Mouse (Mus musculus) gastrocnemius, postnatal 10 days (tissue): ENCODE data around the gene Snrnp70. TPM values are rescaled to one million over a fixed set of nuclear protein-coding genes. Genes with fewer than 3 reads are reported as not detected.
A peak's percentile ranks its signal among the peaks of the same experiment; 100 is the strongest.
"Not testable (repeated sequence)": the region's sequence is repeated elsewhere in the genome, so short reads cannot be mapped to it uniquely, and the experiment has no call there.

ENCODE experiments used
- DNase-seq: peaks from one replicate; pipeline ENCODE4 v3.0.0; 2021; ENCODE audit warnings: mixed read lengths
- total RNA-seq, 2 experiments: library from RNA; stranded (reverse); gene quantifications; 2 replicates each; pipeline ENCODE4 v1.2.3; 2021

The Snrnp70 gene
- total RNA-seq, 2 experiments from 2014 or later: 123 to 156 TPM

- DNase-seq: peak; percentile 98
Measured at GRCm38 (mm10) chr7:45367020-45367880, 28.3 kb downstream of the Snrnp70 start.

DNA sequence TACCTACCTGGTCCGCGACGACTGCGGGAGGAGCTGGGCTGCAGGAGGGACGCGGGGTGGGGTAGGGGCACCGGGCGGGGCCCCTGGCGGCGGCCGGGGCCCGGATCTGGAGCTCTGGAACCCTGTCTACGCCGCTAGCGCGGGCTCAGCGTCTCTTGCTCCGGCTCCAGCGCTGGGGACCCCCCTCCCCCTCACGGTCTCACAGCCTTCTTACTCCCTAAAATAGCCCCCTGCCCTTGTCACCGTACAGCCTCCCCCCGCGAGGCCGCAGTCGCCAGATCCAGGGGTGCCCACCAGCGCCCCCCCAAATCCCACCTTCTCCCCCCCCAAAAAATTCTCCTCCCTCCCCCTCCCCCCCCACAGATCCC, 28.9 kb downstream of the Snrnp70 start, which contains the start of gene Ppfia3:
Gene Ppfia3, minus strand, starts transcription at position 368 of the 368 bp plus-strand sequence.
- DNase-seq: no peak

GRCm38 (mm10) chr7:45365742-45366651, 29.5 kb downstream of the Snrnp70 start:
- DNase-seq: peak; percentile 74

- no peak for DNase-seq
Measured at GRCm38 (mm10) chr7:45363983-45364382, 31.6 kb downstream of the Snrnp70 start.

- DNase-seq: no peak
Measured at GRCm38 (mm10) chr7:45362801-45363200, 32.7 kb downstream of the Snrnp70 start.

GRCm38 (mm10) chr7:45361243-45361804, 34.2 kb downstream of the Snrnp70 start:
- peak; percentile 53 for DNase-seq

- DNase-seq: no peak
Measured at GRCm38 (mm10) chr7:45360404-45361125, 35.0 kb downstream of the Snrnp70 start.

DNA sequence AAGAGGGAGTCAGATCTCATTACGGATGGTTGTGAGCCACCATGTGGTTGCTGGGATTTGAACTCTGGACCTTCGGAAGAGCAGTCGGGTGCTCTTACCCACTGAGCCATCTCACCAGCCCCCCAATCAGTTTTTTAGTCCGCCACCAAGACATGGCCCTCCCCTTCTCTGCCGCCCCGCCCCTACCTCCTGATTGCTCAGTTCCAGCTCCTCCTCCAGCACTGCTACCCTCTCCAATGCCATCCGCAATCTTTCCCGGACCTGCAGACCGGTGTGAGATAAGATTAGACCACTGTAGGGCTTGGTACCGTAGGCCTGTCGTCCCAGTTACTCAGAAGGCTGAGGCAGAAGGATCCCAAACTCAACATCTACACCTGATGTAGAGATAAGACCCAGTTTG, 36.5 kb downstream of the Snrnp70 start:
- DNase-seq: not testable (repeated sequence)

GRCm38 (mm10) chr7:45356087-45356486, 39.5 kb downstream of the Snrnp70 start:
- no peak for DNase-seq

GRCm38 (mm10) chr7:45355318-45356020, 40.1 kb downstream of the Snrnp70 start:
- no peak for DNase-seq

- DNase-seq: no peak
Measured at GRCm38 (mm10) chr7:45353041-45353440, 42.5 kb downstream of the Snrnp70 start.

- DNase-seq: no peak
Measured at GRCm38 (mm10) chr7:45346905-45347304, 48.6 kb downstream of the Snrnp70 start.

- no peak for DNase-seq
Measured at GRCm38 (mm10) chr7:45343543-45343942, 52.0 kb downstream of the Snrnp70 start.

GRCm38 (mm10) chr7:45342081-45342480, 53.5 kb downstream of the Snrnp70 start:
- no peak for DNase-seq

- peak; percentile 81 for DNase-seq
Measured at GRCm38 (mm10) chr7:45341303-45341702, 54.2 kb downstream of the Snrnp70 start.

GRCm38 (mm10) chr7:45340669-45341068, 54.9 kb downstream of the Snrnp70 start:
- no peak for DNase-seq

GRCm38 (mm10) chr7:45340066-45340442, 55.5 kb downstream of the Snrnp70 start:
- no peak for DNase-seq

DNA sequence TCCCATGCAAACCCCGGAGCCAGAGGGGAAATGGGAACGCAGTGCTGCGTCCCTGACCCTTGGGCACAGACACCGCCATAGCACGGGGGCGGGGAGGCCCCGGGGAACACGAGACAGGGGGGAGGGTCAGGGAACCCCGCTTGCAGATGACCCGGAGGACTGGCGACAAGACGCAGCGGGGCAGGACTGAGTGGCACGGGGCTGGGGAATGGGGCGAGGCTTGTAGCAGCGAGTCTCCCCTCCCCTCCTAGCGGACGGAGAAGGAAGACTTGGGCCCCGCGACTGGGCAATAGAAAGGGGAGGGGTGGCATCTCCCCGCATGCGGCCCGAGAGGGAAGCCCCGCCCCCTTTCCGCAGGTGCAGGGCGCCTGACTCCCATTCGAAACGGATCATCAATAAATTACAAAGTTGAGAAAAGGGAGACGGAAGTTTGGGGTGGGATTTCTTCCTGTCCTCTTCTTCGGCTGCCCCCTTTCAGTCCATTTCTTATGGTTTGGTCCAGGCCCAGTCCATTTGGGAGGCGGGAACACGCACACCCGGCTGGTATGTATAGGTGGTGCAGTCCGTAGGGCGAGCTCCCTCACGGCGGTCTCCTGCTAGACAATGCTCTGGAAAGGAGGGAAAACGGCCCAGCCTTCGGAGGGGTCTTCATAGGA, 56.0 kb downstream of the Snrnp70 start:
- DNase-seq: peak; percentile 51

DNA sequence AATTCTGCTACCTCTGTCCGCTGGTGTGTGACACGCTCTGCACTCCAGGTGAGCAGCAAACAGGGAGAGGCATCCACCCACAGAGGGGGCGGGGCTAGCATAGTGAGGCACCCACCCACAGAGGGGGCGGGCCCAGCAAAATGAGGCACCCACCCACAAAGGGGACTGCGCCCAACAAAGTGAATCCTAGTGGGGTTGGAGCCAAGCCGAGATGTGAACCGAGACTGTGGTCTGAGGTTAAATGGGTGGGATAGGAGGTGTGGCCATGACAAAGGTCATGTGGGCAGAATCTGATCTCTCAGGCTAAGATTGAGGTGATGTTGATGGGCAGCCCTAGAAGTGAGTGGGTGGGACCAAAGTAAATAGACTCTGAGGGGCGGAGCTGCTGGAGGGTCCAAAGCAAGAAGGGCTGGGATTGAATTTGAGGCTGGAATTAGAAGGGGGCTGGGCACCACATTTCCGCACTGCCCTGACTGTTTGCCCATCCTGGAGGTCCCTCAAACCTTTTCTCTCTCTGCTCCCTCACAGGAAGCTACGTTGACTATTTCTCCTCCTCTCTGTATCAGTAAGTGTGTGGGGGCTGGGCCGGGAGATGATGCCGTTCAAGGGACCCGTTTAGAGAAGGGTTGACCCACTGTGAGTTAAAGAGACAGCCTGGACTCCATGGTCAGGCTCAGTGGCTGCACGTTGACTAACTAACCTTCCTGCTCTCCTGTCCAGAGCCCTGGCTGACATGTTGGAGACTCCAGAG, 57.2 kb downstream of the Snrnp70 start:
- DNase-seq: no peak

DNA sequence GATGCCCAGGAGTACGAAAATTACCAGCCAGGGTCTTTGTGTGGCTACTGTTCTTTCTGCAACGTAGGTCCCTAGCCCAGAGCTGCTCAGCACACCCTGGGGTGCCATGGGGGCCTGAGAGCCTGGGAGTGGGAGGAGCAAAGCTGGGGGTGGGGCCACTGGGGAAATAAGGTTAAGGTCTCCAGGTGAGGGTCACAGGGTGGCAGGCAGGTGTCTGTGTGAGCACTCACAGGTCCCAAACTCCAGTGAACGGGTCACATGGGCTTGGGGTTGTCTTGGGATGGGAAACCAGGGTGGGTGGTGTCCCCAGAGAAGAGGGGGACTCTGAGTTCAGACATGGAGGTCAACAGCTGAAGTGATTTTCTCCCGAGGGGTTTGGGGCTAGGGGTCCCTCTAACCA, 58.1 kb downstream of the Snrnp70 start:
- no peak for DNase-seq
